Mouse (Mus musculus) brain, adult 2 months (tissue): Measurements from ENCODE around the gene Col7a1.

Experiments used
- DNase-seq: peaks from one replicate; pipeline ENCODE4 v3.0.0; 2011; ENCODE audit warnings: low read depth, low spot score

The Col7a1 gene

DNA sequence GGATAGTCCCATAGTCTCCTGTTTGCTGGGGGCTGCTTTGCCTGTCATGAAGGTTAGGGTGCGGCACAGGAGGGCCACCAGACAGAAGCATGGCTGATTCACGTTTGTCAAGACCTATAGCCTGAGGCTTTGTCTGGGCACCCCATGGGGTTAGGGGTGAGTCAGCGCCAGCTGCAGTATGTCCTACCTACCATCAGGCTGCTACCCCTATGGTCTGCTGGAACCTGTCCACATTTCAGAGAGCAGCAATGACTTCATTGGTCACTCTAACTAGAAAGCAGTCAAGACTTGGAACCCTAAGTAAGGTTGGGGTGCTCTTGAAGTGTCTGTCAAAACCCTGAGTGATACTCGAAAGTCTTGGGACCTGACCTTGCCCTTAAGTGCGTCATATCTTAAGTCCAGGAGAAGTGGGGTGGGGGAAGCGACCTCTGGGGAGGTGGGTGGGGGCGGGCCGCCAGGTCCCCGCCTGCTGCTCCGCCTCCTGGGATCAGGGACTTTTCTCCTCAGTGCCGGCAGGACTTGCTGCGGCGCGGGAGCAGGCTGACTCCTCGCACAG lies at the start of gene Col7a1:
TSS of gene Col7a1 (plus strand) at position 506 of the 556 bp plus-strand sequence.
- DNase-seq = no peak

- DNase-seq = no peak
Observed at GRCm38 (mm10) chr9:108912308-108912707, 41.1 kb upstream of the Col7a1 start.

DNA sequence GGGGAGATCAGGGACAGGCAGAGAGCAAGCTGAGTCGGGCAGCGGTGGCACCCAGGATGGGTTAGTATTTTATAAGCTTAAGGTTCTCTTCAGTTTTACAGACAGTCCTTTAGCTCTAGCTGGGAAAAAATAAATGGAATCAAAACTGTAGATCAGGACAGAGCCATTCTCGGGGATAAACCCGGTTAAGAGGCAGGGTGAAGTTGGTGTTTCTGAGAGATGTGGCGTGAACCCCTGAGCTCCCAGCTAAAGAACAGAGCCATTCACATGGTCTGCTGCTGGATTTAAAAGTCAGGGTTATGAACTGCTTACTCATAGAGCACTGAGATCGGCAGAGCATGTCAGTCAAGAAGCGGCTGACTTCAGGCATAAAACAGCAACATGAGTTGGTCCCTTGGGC lies 40.2 kb upstream of the Col7a1 start:
- no peak for DNase-seq

DNA sequence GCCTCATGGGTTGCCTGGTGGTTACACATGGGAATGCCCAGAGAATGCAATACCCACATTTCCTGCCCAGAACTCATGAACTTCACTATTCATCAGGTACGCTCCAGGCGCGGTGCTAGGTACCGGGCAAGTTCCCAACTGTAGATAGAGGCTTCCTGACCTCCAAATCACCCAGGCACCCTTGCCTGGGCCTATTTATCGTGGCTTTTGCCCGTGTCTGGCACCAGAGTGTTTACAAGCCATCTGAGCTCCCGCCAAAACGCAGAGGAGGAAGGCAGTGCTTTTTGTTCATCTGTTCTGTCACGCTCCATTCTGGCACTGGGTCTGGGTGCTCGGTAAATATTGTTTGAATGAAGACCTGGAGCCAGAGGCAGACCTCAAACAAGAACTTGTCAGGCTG lies 39.8 kb upstream of the Col7a1 start:
- DNase-seq = no peak

- DNase-seq = peak; percentile 43
Observed at GRCm38 (mm10) chr9:108914491-108914890, 38.9 kb upstream of the Col7a1 start, which contains the start of gene Tmem89. Gene Tmem89, plus strand, starts transcription at chr9:108914619.

DNA sequence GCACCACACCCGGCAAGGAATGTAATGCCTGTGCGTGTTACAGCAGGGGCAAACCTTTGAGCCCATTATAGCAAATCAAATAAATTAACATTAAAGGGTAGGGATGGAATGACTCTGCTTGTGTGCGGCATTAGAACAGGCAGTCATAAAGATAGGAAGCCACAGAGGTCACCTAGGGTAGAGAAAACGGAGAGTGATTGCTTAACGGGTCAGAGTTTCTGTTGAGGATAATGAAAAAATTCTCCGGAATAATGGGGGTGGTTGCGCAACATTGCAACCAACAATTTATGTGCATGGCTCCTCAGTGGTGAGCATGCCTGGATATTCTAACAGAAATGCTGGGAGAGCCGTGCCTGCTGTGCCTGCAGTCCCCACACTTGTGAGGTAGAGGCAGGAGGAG lies 27.5 kb upstream of the Col7a1 start:
- DNase-seq = no peak

GRCm38 (mm10) chr9:108928424-108928823 lies 25.0 kb upstream of the Col7a1 start:
- no peak for DNase-seq

GRCm38 (mm10) chr9:108935991-108936390 lies 17.4 kb upstream of the Col7a1 start:
- DNase-seq = no peak

DNA sequence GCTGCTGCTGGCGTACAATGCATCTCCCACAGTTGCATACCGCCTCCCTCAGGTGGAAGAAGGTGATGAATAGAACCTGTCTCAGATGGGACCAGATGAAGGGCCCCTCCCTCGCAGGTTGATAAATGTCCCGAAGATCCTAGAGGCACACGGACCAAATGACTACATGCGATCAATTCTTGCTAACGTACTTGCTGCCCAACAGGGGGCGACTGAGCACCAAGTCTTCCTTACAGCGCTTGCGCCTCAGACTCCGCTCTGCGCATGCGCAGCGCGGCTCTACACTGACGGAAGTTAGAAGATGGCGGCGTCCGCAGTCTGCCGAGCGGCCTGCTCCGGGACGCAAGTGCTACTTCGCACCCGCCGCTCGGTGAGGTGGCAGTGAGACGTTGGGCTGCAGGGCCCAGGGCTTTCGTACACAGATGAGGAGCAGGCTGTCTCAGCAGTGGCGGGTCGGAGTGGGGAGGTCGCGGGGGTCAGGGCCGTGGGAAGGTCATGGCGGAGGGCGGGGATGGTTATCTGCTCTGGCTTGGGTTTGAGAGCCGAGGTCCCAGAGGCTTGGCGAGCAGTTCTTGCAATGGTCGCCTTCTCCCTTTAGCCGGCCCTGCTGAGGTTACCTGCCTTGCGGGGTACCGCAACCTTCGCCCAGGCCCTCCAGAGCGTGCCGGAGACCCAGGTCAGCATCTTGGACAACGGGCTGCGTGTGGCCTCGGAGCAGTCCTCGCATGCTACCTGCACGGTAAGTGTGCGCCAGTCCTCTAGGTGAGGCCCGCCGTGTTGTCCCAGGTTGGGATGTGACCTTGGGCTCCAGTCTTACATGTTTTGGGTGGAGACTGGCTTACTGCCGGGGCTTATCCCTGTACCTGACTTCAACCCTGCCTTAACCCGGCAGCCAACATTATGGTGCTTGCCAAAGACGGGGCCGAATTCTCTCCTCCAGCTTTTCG lies 16.7 kb upstream of the Col7a1 start, which contains the start of gene Uqcrc1:
TSS of gene Uqcrc1 (plus strand) at position 216 of the 947 bp plus-strand sequence.
- DNase-seq = peak; percentile 98

DNA sequence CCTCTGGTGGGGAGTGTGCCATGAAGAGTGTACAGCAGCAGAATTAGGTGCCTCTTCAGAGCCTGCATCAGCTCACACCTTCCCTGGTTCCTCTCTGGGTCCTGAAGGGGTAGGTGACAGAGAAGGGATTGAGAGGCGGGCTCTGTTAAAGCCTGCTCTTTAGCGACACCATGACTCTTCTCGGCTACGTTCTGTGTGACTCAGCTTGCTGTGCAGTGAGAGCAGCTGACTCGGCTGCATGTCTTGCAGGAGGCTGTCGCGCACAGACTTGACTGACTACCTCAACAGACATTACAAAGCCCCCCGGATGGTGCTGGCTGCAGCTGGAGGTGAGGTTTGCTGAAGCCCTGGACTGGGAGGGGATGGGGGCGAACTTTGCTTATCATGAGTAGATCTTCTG lies 8.3 kb upstream of the Col7a1 start:
- peak; percentile 80 for DNase-seq

- no peak for DNase-seq
Observed at GRCm38 (mm10) chr9:108945608-108946007, 7.8 kb upstream of the Col7a1 start.

GRCm38 (mm10) chr9:108949231-108949966 lies 4.0 kb upstream of the Col7a1 start:
- DNase-seq = no peak

DNA sequence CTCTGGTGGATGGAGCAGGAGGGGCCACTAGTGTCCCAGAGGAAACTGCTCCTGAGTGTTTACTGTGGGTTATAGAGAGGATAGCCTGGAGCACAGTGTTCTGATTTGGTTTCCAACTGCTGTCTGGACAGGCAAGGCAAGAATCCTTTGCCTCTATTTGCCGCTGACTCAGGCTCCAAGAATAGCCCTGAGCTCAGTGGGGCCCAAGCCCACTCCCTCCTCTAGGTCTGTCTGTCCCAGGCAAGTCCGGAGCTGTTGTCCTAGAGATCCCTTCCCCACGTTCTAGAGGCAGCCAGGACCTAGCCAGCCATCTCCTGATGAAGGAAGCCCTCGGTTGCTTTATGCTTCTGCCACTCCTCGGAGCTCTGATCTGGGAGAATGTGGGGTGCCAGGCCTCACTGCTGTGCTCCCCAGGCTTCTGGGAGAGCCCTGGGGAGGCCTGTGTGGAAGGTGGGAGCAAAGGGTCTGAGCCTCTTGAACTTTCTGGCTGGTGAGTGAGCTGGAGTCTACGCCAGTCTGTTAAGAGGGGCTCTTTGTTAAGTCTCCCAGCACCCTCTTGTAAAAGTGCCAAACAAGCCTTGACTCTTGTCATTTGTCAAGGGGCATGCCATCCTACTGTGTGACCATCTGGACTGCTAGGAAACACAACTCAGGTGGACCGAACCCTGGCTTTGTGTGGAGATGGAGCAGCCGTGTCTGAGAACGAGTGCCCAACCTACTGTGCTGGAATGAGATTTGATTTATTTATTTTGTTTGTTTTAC lies 3.2 kb upstream of the Col7a1 start:
- DNase-seq = peak; percentile 49

GRCm38 (mm10) chr9:108955241-108955640 lies 1.9 kb downstream of the Col7a1 start:
- DNase-seq = no peak

DNA sequence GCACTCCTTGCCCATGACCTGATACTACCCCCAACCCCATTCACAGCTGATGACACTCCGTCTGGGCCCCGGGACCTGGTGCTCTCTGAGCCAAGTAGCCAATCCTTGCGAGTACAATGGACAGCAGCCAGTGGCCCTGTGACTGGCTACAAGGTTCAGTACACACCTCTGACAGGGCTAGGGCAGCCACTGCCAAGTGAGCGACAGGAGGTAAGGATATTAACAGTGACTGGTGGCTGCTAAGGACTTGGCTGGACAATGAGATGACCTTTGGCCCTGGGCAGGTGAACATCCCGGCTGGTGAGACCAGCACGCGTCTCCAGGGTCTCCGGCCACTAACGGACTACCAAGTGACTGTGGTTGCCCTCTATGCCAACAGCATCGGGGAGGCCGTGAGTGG lies 2.5 kb downstream of the Col7a1 start:
- DNase-seq = no peak

- no peak for DNase-seq
Observed at GRCm38 (mm10) chr9:108963577-108963976, 10.2 kb downstream of the Col7a1 start.

- no peak for DNase-seq
Observed at GRCm38 (mm10) chr9:108964338-108964737, 11.0 kb downstream of the Col7a1 start.

GRCm38 (mm10) chr9:108970623-108971022 lies 17.2 kb downstream of the Col7a1 start:
- no peak for DNase-seq

DNA sequence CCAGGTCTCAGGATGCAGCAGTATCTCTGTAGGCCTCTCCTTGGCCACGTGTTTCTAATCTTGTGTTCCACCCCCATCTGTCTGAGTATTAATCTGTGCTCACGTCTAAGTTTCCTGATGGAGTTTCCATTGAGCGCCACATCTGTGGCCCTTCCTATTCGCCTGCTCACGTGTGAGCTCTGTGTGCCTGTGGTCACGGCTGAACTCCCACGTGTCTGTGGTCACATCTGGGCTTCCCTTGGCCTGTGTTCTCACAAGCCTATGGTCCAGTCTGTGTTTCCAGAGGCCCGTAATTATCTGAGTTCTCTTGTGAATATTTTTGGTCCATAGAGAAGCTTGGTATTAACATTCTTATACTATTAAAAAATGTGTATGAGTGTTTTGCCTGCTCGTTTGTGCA lies 23.1 kb downstream of the Col7a1 start:
- no peak for DNase-seq

DNA sequence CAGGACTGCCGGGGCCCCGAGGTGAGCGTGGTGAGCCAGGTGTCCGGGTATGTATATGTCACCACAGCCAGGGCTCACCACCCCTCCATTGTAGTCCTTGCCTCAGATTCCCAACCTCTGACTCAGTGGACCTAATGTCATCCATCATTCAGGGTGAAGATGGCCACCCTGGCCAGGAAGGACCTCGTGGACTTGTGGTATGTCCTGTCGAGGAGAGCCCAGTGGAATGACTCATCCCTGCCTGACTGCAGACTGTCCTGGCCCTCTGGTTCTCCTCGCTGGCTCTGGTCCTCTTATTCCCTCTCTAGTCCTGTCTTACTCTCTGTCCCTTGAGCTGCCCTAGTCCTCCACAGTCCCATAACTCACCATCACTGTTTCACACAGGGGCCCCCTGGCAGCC lies 24.6 kb downstream of the Col7a1 start:
- no peak for DNase-seq

GRCm38 (mm10) chr9:108982498-108982897 lies 29.1 kb downstream of the Col7a1 start:
- DNase-seq = peak; percentile 33
